21 mouse cellular contexts compared by ENCODE assay signal in genomic region chr6:89085151-89085550, GRCm38 (mm10).
DNase-seq lines count a peak whose midpoint lies in the region; ATAC-seq lines count a peak whose summit lies in the region.
"Had no signal": no experiment of that assay in that cellular context is flagged by ENCODE, and none has a peak within 500 bp of the region (broad histone marks: within the 10 kb centered on the region; RNA-seq: fewer than 3 reads in every experiment).

No protein-coding gene starts in this region.

- intact Hi-C loops in left cerebral cortex, postnatal 14 days (cut with DNase I) = no loop called here
- intact Hi-C loops in left cerebral cortex, postnatal 10 days (cut with DNase I) = no loop called here

- ATAC-seq in frontal cortex, adult (ENCODE audit: low TSS enrichment) = 0 out of 2 replicates have a peak, but pooled peaks have one; percentile 34
- no peak for ATAC-seq in CD4-positive, CD25-positive, alpha-beta regulatory T cell, adult 4 months
- ATAC-seq: forebrain, embryonic 13.5 days; forebrain, embryonic 16.5 days; hindbrain, embryonic 16.5 days; Patski had no signal

- DNase-seq in frontal cortex, postnatal 10 days (ENCODE audit: low spot score in 2 of 2) = no peak
- DNase-seq in left cerebral cortex, postnatal 14 days (ENCODE audit: low spot score in 2 of 2) = peak; percentile 21 to 29
- no peak for DNase-seq in left cerebral cortex, postnatal 10 days (ENCODE audit: extremely low spot score in 1 of 2, low spot score in 2 of 2)
- DNase-seq in layer of hippocampus, adult 8-10 months (ENCODE audit: low spot score in 2 of 2) = peak; percentile 19 to 21
- peak; percentile 29 for DNase-seq in telencephalon, adult 2 months (ENCODE audit: low read depth, low spot score)
- no peak for DNase-seq in embryo, embryonic 9.5 days (ENCODE audit: extremely low spot score)
- DNase-seq: adrenal gland, adult 2 months; adrenal gland, postnatal 14 days; cerebellum, adult 11-12 months; cerebellum, adult 8-10 months; cerebellum, postnatal 36 days; embryo, embryonic 11 days; gastrocnemius, postnatal 25 days; heart, adult 18-20 months; heart, postnatal 36 days had no signal

Comparison
In these comparisons a context has a peak if more than half of its experiments do, and no peak if none do; other contexts are left out.
1. DNase-seq: peak in left cerebral cortex, postnatal 14 days (2 of 2), layer of hippocampus, adult 8-10 months (2 of 2) and telencephalon, adult 2 months (single experiment); none in frontal cortex, postnatal 10 days (0 of 2), left cerebral cortex, postnatal 10 days (0 of 2) and embryo, embryonic 9.5 days (single experiment).